Mouse (Mus musculus) erythroblast, embryonic 14.5 days (primary cell): ENCODE results near the gene Krt7. TPM values are rescaled to one million over a fixed set of nuclear protein-coding genes. Genes with fewer than 3 reads are reported as not detected.

ENCODE experiments used
- H3K27me3 ChIP-seq: 2 replicates; pipeline ENCODE4 v1.6.1; 2012; ENCODE audit warnings: inconsistent platforms; ENCODE audit not compliant: control insufficient read depth
- H3K36me3 ChIP-seq: 2 replicates; pipeline ENCODE4 v1.6.1; 2012; ENCODE audit warnings: mild to moderate bottlenecking, inconsistent platforms; ENCODE audit not compliant: control insufficient read depth
- H3K4me1 ChIP-seq: 2 replicates; pipeline ENCODE4 v1.6.1; 2012; ENCODE audit warnings: inconsistent platforms; ENCODE audit not compliant: control insufficient read depth
- H3K4me3 ChIP-seq: replicated peaks from 2 replicates; pipeline ENCODE3; 2012; ENCODE audit warnings: moderate library complexity, mild to moderate bottlenecking, inconsistent platforms
- H3K9me3 ChIP-seq: 2 replicates; pipeline ENCODE4 v1.6.1; 2012; ENCODE audit warnings: low read length, inconsistent platforms, mixed read lengths; ENCODE audit not compliant: control insufficient read depth
- GATA1 ChIP-seq: IDR thresholded peaks from 2 replicates; pipeline ENCODE4 v1.6.1; 2012; ENCODE audit warnings: low read length, inconsistent platforms, mixed read lengths
- TAL1 ChIP-seq: IDR thresholded peaks from 3 replicates; pipeline ENCODE4 v1.6.1; 2012; ENCODE audit warnings: low read length, inconsistent platforms, mixed read lengths
- polyA plus RNA-seq: library from polyadenylated mRNA; stranded (reverse); fragments of >175 nt; gene quantifications from 2 replicates; pipeline ENCODE4 v1.2.3, GENCODE M21; 2012

Krt7 gene
- polyA plus RNA-seq: not detected in 2 replicates

- H3K4me1 ChIP-seq: no peaks in the 10 kb centered on the region
- no peak for TF ChIP-seq GATA1
- TF ChIP-seq TAL1: no peak
- no peaks in the 10 kb centered on the region for H3K36me3 ChIP-seq
- no peak within 1 kb of the TSS for H3K4me3 ChIP-seq
- no peaks in the 10 kb centered on the region for H3K9me3 ChIP-seq
- H3K27me3 ChIP-seq: peaks cover 12% of the 10 kb centered on the region
These were observed at the start of gene Krt7 for GRCm38 (mm10) chr15:101410775-101411174. TSS of gene Krt7 (plus strand) at chr15:101411043.

GRCm38 (mm10) chr15:101362393-101363010 lies 48.3 kb upstream of the Krt7 start:
- Histone ChIP-seq H3K4me1 (no peaks in the 10 kb centered on the region), H3K27me3 (no peaks in the 10 kb centered on the region; the same call in 1 of the 2 replicates), H3K36me3 (no peaks in the 10 kb centered on the region), H3K4me3 (no peak overlapping the region), H3K9me3 (no peaks in the 10 kb centered on the region)
- no peak for TF ChIP-seq GATA1
- TF ChIP-seq TAL1: no peak

GRCm38 (mm10) chr15:101363933-101364332 lies 46.9 kb upstream of the Krt7 start:
- Histone ChIP-seq H3K9me3 (no peaks in the 10 kb centered on the region), H3K4me3 (no peak overlapping the region), H3K36me3 (no peaks in the 10 kb centered on the region), H3K4me1 (no peaks in the 10 kb centered on the region), H3K27me3 (no peaks in the 10 kb centered on the region; the same call in 1 of the 2 replicates)
- TF ChIP-seq TAL1: no peak
- no peak for TF ChIP-seq GATA1

GRCm38 (mm10) chr15:101364425-101364824 lies 46.4 kb upstream of the Krt7 start:
- Histone ChIP-seq H3K9me3 (no peaks in the 10 kb centered on the region), H3K4me3 (no peak overlapping the region), H3K27me3 (no peaks in the 10 kb centered on the region; the same call in 1 of the 2 replicates), H3K36me3 (no peaks in the 10 kb centered on the region), H3K4me1 (no peaks in the 10 kb centered on the region)
- no peak for TF ChIP-seq TAL1
- no peak for TF ChIP-seq GATA1

- TF ChIP-seq TAL1: no peak
- no peak for TF ChIP-seq GATA1
- Histone ChIP-seq H3K27me3 (no peaks in the 10 kb centered on the region; the same call in 1 of the 2 replicates), H3K36me3 (no peaks in the 10 kb centered on the region)
These were observed 45.8 kb upstream of the Krt7 start for GRCm38 (mm10) chr15:101364891-101365671.

GRCm38 (mm10) chr15:101365721-101366120 lies 45.1 kb upstream of the Krt7 start:
- no peak overlapping the region for H3K4me3 ChIP-seq
- H3K36me3 ChIP-seq: no peaks in the 10 kb centered on the region
- H3K27me3 ChIP-seq: no peaks in the 10 kb centered on the region; the same call in 1 of the 2 replicates
- no peak for TF ChIP-seq GATA1
- TF ChIP-seq TAL1: no peak
- no peaks in the 10 kb centered on the region for H3K4me1 ChIP-seq
- no peaks in the 10 kb centered on the region for H3K9me3 ChIP-seq

More at GRCm38 (mm10) chr15:101364891-101365671, 45.8 kb upstream of the Krt7 start:
- Histone ChIP-seq H3K4me1 (no peaks in the 10 kb centered on the region), H3K4me3 (no peak overlapping the region), H3K9me3 (no peaks in the 10 kb centered on the region)

- Histone ChIP-seq H3K36me3 (no peaks in the 10 kb centered on the region), H3K9me3 (no peaks in the 10 kb centered on the region), H3K4me1 (no peaks in the 10 kb centered on the region), H3K27me3 (no peaks in the 10 kb centered on the region; the same call in 1 of the 2 replicates), H3K4me3 (no peak overlapping the region)
- no peak for TF ChIP-seq GATA1
- no peak for TF ChIP-seq TAL1
These were observed 44.4 kb upstream of the Krt7 start for GRCm38 (mm10) chr15:101366482-101366881.

GRCm38 (mm10) chr15:101366926-101367325 lies 43.9 kb upstream of the Krt7 start:
- no peak overlapping the region for H3K4me3 ChIP-seq
- TF ChIP-seq TAL1 (no peak), GATA1 (no peak)
- H3K27me3 ChIP-seq: no peaks in the 10 kb centered on the region; the same call in 1 of the 2 replicates
- no peaks in the 10 kb centered on the region for H3K9me3 ChIP-seq
- no peaks in the 10 kb centered on the region for H3K4me1 ChIP-seq
- no peaks in the 10 kb centered on the region for H3K36me3 ChIP-seq

- TF ChIP-seq GATA1 (no peak), TAL1 (no peak)
- no peaks in the 10 kb centered on the region for H3K9me3 ChIP-seq
- no peaks in the 10 kb centered on the region for H3K4me1 ChIP-seq
- H3K27me3 ChIP-seq: no peaks in the 10 kb centered on the region; the same call in 1 of the 2 replicates
- H3K36me3 ChIP-seq: no peaks in the 10 kb centered on the region
- H3K4me3 ChIP-seq: no peak overlapping the region
These were observed 43.3 kb upstream of the Krt7 start for GRCm38 (mm10) chr15:101367497-101367896.
